Mouse (Mus musculus): ENCODE measurements at regions not wholly inside any gene's neighbourhood (a gene's known extent, or its start where the extent isn't known, plus 50 kb on each side); places are given as distances from the start of the nearest gene placed in this dataset.

- no peak for TF ChIP-seq POLR2A (IDR thresholded peaks at IDR 0.05; ENCODE audit: insufficient read depth, low read depth, low read length)
- no peak for TF ChIP-seq CTCF (IDR thresholded peaks at IDR 0.05)
- TF ChIP-seq EP300 (IDR thresholded peaks at IDR 0.05; ENCODE audit: insufficient read depth, low read depth, low read length): no peak
- intact Hi-C loops (cut with DNase I): no loop called here
- Histone ChIP-seq H3K27ac (no peak overlapping the region), H3K36me3 (ENCODE audit: control insufficient read depth, insufficient read depth, low read length) (no peaks in the 10 kb centered on the region), H3K79me2 (replicated peaks; ENCODE audit: control insufficient read depth, insufficient read depth, low read length) (no peaks in the 10 kb centered on the region), H3K9ac (ENCODE audit: low read depth, low read length) (no peak overlapping the region), H3K27me3 (ENCODE audit: control insufficient read depth, insufficient read depth, low read length) (no peaks in the 10 kb centered on the region), H3K4me3 (no peak overlapping the region), H3K4me1 (ENCODE audit: control insufficient read depth, insufficient read depth, low read length) (no peaks in the 10 kb centered on the region)
- 41% methylated on average over 8 of the region's 8 CpGs for WGBS
- no peak for DNase-seq
Observed at GRCm38 (mm10) chr2:106461021-106461420, 232.0 kb upstream of the Mpped2 start.

DNA sequence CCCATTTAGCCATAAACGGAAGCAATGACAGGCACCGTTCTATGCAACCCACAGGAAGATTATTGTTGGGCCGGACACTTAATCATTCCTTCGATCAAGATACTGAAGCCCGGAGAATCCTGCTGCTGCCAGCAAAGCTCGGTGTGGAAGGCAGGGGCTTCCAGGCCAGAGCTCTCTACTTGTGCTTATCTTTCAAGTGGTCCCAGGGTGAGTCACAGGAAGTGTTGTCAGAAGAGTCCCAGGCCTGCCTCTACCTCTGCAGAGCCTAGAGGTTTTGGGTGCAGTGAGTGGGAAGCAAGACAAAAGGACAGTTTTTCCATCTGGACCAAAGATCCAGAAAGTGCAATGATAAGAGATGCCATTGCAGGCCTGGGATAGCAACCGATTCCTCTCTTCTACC, 231.6 kb upstream of the Mpped2 start:
- WGBS: 16% methylated on average over 7 of the region's 7 CpGs
- intact Hi-C loops (cut with DNase I): no loop called here
- Histone ChIP-seq H3K4me1 (ENCODE audit: control insufficient read depth, insufficient read depth, low read length) (no peaks in the 10 kb centered on the region), H3K36me3 (ENCODE audit: control insufficient read depth, insufficient read depth, low read length) (no peaks in the 10 kb centered on the region), H3K9ac (ENCODE audit: low read depth, low read length) (no peak overlapping the region), H3K4me3 (no peak overlapping the region), H3K79me2 (replicated peaks; ENCODE audit: control insufficient read depth, insufficient read depth, low read length) (no peaks in the 10 kb centered on the region), H3K27ac (no peak overlapping the region), H3K27me3 (ENCODE audit: control insufficient read depth, insufficient read depth, low read length) (no peaks in the 10 kb centered on the region)
- DNase-seq: no peak
- TF ChIP-seq POLR2A (IDR thresholded peaks at IDR 0.05; ENCODE audit: insufficient read depth, low read depth, low read length) (no peak), EP300 (IDR thresholded peaks at IDR 0.05; ENCODE audit: insufficient read depth, low read depth, low read length) (no peak), CTCF (IDR thresholded peaks at IDR 0.05) (no peak)

GRCm38 (mm10) chr2:106461973-106462637, 231.0 kb upstream of the Mpped2 start:
- Histone ChIP-seq H3K27me3 (ENCODE audit: control insufficient read depth, insufficient read depth, low read length) (no peaks in the 10 kb centered on the region), H3K27ac (no peak overlapping the region), H3K4me3 (no peak overlapping the region), H3K4me1 (ENCODE audit: control insufficient read depth, insufficient read depth, low read length) (no peaks in the 10 kb centered on the region), H3K9ac (ENCODE audit: low read depth, low read length) (no peak overlapping the region), H3K36me3 (ENCODE audit: control insufficient read depth, insufficient read depth, low read length) (no peaks in the 10 kb centered on the region), H3K79me2 (replicated peaks; ENCODE audit: control insufficient read depth, insufficient read depth, low read length) (no peaks in the 10 kb centered on the region)
- no peak for TF ChIP-seq EP300 (IDR thresholded peaks at IDR 0.05; ENCODE audit: insufficient read depth, low read depth, low read length)
- no peak for TF ChIP-seq CTCF (IDR thresholded peaks at IDR 0.05)
- TF ChIP-seq POLR2A (IDR thresholded peaks at IDR 0.05; ENCODE audit: insufficient read depth, low read depth, low read length): no peak
- intact Hi-C loops (cut with DNase I): no loop called here
- DNase-seq: no peak
- 49% methylated on average over 12 of the region's 12 CpGs for WGBS

- no peak for DNase-seq
- no peaks in the 10 kb centered on the region for H3K4me1 ChIP-seq (ENCODE audit: control insufficient read depth, insufficient read depth, low read length)
- intact Hi-C loops (cut with DNase I): no loop called here
- no peak overlapping the region for H3K9ac ChIP-seq (ENCODE audit: low read depth, low read length)
- H3K36me3 ChIP-seq (ENCODE audit: control insufficient read depth, insufficient read depth, low read length): no peaks in the 10 kb centered on the region
- no peak overlapping the region for H3K27ac ChIP-seq
- TF ChIP-seq POLR2A (IDR thresholded peaks at IDR 0.05; ENCODE audit: insufficient read depth, low read depth, low read length) (no peak), CTCF (IDR thresholded peaks at IDR 0.05) (no peak), EP300 (IDR thresholded peaks at IDR 0.05; ENCODE audit: insufficient read depth, low read depth, low read length) (no peak)
- H3K27me3 ChIP-seq (ENCODE audit: control insufficient read depth, insufficient read depth, low read length): no peaks in the 10 kb centered on the region
- no peak overlapping the region for H3K4me3 ChIP-seq
- 61% methylated on average over 3 of the region's 3 CpGs for WGBS
- no peaks in the 10 kb centered on the region for H3K79me2 ChIP-seq (replicated peaks; ENCODE audit: control insufficient read depth, insufficient read depth, low read length)
Observed at GRCm38 (mm10) chr2:106465055-106465454, 228.0 kb upstream of the Mpped2 start.

DNA sequence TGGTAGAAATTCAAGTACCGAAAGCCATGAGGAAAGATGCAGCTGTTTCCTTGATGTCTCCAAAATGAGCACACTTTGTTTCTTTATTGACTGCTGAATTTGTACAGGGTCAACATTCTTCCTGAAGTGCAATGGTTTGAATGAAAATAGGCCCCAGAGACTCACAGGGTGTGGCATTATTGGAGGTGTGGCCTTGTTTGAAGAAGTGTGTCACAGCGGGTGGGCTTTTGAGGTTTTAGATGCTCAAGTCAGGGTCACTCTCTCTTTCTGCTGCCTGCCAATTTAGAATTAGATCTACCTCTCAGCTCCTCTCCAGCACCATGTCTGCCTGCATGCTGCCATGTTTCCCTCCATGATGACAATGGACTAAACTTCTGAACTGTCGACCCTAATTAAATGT, 227.2 kb upstream of the Mpped2 start:
- Histone ChIP-seq H3K9ac (ENCODE audit: low read depth, low read length) (no peak overlapping the region), H3K4me3 (no peak overlapping the region), H3K27me3 (ENCODE audit: control insufficient read depth, insufficient read depth, low read length) (no peaks in the 10 kb centered on the region), H3K4me1 (ENCODE audit: control insufficient read depth, insufficient read depth, low read length) (no peaks in the 10 kb centered on the region), H3K36me3 (ENCODE audit: control insufficient read depth, insufficient read depth, low read length) (no peaks in the 10 kb centered on the region), H3K27ac (no peak overlapping the region), H3K79me2 (replicated peaks; ENCODE audit: control insufficient read depth, insufficient read depth, low read length) (no peaks in the 10 kb centered on the region)
- 86% methylated on average over 3 of the region's 3 CpGs for WGBS
- DNase-seq: no peak
- intact Hi-C loops (cut with DNase I): no loop called here
- TF ChIP-seq EP300 (IDR thresholded peaks at IDR 0.05; ENCODE audit: insufficient read depth, low read depth, low read length) (no peak), CTCF (IDR thresholded peaks at IDR 0.05) (no peak), POLR2A (IDR thresholded peaks at IDR 0.05; ENCODE audit: insufficient read depth, low read depth, low read length) (no peak)

DNA sequence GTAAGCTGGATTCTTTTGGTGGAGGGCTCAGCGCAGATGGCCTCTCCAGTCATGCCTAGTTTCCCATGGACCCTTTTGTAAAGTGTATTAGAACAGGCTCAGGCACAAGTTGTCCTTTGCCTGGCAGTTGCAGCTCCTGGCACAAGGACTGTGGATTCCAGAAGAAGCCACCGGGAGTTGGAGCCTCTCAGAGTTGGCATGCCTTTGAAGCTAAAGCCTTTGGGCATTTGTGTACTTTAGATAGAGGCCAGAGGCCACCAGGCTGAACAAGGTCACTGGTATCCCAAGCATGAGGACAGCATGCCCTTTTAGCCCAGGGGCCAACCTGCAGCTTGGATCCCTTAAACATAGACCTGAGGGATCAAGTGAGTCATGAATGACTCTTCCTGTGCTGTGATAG, 223.9 kb upstream of the Mpped2 start:
- Histone ChIP-seq H3K4me1 (ENCODE audit: control insufficient read depth, insufficient read depth, low read length) (no peaks in the 10 kb centered on the region), H3K79me2 (replicated peaks; ENCODE audit: control insufficient read depth, insufficient read depth, low read length) (no peaks in the 10 kb centered on the region), H3K27ac (peak overlapping the region; percentile 5; the same call in 1 of the 2 replicates), H3K36me3 (ENCODE audit: control insufficient read depth, insufficient read depth, low read length) (no peaks in the 10 kb centered on the region), H3K9ac (ENCODE audit: low read depth, low read length) (no peak overlapping the region), H3K4me3 (no peak overlapping the region), H3K27me3 (ENCODE audit: control insufficient read depth, insufficient read depth, low read length) (no peaks in the 10 kb centered on the region)
- TF ChIP-seq CTCF (IDR thresholded peaks at IDR 0.05) (no peak), POLR2A (IDR thresholded peaks at IDR 0.05; ENCODE audit: insufficient read depth, low read depth, low read length) (no peak), EP300 (IDR thresholded peaks at IDR 0.05; ENCODE audit: insufficient read depth, low read depth, low read length) (no peak)
- intact Hi-C loops (cut with DNase I): no loop called here
- peak; percentile 26 to 44 for DNase-seq
- WGBS: 58% methylated on average over 2 of the region's 2 CpGs
